Mouse (Mus musculus) retina, postnatal 1 day (tissue): ENCODE measurements around the gene Sidt2.
A peak's percentile ranks its signal among the peaks of the same experiment; 100 is the strongest.

Experiments
- DNase-seq: peaks from one replicate; pipeline ENCODE4 v3.0.0-alpha.2; 2012

The Sidt2 gene

DNA sequence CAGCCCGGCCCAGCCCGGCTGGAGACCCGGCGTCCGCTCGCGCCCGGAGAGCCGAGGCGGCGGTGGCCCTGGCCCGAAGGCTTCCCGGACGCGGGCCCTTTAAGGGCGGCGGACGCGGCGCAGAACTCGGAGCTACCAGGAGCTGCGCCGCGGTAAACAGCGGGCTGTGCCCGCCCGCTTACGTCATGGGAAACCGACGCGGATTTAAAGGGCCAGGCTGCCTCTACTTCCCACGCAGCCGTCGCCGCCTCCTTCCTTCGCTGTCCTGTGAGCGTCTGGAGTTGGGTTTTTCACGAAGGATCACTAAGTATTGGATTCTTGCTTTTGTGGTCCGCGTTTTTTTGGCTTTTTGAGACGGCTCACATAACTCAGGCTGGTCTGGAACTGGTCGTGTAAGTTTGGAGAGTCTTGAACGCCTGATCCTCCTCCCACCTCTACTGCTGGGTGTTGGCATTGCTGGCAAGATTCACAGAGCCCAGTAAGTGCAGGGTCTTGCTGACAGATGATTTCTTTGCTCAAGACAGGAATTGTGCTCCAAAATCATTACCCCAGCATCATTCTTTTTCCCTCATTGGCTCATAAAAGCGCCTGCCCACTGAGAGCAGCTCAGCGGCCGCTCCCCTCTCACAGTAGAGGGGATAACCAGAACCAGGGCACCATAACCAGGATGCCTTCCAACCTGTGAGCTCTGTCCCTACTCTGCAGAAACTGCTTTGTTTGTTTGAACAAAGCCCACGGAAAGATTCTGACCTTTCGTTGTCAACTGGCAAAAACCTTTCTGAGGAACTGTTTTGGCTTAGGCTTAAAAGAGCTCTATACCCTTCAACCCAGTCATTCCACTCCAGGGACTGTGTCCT is at the start of gene Sidt2:
Gene Sidt2 (minus strand): TSS at position 152 of the 857 bp plus-strand sequence.
- DNase-seq, result peak; percentile 92

DNA sequence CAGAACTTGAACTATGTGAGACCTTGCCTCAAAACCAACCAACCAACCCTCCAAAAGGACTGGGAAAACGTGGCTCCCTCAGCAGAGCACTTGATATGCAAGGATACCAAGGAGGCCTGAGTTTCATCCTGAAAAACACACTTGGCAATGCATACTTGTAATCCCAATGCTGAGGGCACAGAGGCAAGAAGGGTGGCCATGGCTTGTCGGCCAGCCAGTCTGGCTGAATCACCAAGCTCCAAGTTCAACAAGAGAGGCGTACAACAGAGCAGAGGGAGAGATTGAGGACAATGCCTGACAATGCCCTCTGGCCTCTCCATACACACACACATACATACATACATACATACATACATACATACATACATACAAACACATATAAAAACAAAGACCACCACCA is 49.5 kb upstream of the Sidt2 start:
- no peak for DNase-seq

DNA sequence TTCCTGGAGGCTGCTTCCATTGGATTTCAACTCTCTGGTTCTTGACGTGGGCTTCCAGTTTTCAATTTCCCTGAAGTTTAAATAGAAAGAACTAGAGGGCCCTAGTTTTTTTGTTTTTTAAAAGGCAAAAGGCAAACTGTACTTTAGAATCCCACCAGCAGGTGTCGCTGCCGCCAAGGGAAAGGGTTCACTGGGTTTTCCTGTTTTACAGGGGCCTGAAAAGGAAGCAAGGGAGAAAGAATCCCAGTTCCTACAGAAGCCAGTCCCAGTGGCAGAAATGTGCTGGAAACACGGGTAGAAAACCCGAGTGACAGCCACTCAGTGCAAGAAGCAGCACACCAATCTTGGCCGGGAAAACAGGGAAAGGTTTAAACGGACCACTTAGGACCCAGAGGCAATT is 48.7 kb upstream of the Sidt2 start:
- peak; percentile 79 for DNase-seq

DNA sequence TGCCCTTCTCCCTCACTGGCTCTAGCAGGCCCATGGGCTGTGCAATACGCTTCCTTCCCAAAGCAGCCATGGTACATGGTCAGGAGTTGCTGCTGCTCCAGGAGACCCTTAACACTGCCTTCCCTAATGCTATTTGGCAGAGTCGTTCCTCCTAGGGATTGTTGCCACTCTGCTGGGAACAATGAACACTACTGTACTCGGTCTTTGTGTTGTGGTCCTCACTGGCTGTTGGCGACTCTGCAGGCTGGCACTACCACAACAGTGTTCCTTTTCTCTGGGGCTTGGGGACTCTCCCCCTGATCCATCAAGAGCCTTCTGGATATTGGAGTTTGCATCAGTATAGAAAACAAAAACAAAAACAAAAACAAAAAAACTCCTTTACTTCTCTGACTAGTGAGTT is 44.0 kb upstream of the Sidt2 start:
- DNase-seq, result peak; percentile 56

DNA sequence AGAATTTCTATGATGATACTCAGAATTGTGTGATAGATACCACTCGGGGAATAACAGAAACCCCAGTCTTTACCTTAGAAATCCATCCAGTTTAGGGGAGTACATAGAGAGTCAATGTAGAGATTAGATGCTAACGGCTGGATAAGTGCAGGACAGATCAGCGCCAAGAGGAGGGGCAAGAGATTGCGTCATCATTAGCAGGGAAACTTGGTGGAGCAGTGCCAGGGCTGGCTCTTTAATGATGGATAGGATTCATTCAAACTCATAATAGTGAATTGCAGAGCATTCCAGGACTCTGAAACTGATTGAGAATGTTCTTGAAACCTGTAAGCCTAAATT is 30.1 kb upstream of the Sidt2 start:
- peak; percentile 72 for DNase-seq

DNA sequence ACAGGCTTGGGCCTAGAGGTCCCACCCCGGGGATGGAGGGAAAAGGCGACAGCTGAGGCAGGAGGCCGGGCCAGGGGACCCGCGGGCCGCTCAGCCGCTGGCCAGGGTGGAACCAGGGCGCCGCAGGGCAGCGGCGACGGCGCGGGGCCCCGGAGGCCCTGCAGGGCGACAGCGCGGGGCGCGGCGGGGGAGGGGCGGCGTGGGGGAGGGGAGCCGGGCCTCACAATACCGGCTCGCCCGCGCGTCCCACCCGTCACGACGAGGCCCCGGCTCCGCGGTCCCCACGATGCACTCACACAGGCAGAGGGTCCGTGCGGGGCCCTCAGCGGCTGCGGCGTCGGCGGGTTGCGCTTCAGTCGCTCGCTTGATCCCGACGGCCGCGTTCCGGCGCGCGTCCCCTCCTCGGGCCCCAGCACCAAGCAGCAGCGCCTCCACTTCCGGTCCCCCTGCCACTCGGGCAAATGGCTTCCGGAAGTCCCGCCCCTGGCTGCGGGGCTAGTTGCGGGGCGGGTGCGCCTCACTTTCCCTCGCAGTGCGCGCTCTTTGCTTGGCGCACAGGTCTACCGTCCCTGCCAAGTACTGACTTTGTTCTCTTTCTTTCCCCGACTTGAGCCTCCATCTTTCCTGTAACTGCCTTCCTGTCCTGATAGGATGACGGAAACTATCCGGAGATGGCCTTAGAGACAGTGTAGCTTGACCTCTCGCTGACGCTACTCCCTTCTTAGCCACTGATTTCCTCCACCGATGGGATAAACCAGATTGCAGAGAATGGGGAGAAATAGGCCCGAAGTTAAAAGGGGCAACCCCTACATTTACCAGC is 29.6 kb upstream of the Sidt2 start:
- peak; percentile 94 for DNase-seq

DNA sequence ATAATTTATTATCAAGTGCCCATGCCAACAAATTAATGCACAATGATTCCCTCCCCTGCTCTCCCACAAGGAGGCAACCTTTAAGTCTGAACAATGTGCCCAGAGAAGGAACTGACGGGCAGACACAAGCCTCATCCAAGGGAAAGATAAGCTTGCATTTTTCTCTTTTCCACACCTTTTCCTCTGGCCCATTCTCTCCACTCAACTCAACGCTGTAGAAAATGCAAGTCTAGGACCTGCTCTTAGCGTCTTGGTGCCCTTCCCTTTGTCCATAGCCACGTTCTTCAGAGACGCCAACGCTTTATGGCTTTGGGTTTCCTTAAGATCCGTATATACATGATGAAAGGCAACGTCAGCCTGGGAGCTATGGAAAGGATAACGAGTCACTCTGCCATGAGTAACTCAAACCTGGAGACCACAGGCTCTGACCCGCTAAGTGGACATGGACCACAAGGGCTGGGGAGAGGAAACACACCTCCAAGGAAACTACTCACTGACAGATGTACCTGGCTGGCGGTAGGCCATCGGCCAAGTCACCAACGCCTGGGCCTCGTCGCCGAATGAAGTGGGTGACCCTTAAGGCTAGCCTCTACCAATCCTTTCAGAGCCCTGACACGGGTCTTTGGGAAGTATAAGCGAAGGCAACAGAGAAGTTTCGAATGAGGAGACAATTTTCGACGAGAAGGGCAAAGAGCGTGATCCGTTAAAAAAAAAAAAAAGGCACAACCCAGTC is 28.8 kb upstream of the Sidt2 start:
- DNase-seq, result peak; percentile 37

DNA sequence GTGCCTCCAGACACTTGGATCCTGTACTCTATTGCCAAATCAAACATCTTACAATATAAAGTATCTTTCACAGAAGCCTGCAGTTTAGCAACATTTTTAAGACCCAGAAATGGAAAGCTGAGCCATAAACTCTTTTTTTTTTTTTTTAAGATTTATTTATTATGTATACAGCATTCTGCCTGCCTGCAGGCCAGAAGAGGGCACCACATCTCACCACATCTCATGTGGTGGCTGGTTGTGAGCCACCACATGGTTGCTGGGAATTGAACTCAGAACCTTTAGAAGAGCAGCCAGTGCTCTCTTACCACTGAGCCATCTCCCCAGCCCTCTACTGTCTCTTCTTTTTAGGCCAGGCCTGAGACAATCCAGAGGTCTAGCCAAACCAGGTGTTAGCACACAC is 26.3 kb upstream of the Sidt2 start:
- no peak for DNase-seq

DNA sequence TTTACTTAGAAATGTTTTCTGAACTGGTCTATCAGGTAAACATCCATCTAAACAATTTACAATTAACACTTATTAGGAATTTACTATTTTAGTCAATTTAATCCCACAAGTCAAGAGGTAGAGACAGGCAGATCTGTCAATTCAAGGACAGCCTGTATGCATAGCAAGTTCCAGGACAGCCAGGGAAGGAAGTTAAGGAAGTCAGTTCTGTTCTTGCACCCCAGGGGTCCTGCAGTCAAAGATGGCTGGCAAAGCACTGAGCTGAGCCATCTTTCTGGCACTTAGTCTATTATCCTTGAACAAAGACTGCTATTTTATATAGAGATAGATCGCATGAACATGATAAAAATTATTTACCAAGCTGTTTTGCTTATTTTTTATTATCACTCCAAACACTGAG is 25.6 kb upstream of the Sidt2 start:
- DNase-seq, result no peak

DNA sequence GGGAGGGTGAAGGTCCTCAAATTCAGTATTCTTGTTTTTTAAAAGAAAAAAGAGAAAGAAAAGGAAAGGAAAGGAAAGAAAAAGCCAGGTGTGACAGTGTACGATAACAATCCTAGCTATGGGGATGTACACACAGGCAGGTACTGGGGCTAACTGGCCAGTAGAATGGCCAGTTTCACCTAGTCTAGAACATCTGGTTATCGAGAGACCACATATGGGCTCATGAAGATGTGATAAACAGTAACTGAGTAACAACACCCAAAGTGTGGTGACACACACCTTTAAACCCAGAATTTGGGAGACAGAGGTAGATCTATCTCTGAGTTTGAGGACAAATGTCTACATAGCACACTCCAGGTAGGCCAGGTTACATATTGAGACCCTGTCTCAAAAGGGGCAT is 24.7 kb upstream of the Sidt2 start:
- DNase-seq, result no peak

DNA sequence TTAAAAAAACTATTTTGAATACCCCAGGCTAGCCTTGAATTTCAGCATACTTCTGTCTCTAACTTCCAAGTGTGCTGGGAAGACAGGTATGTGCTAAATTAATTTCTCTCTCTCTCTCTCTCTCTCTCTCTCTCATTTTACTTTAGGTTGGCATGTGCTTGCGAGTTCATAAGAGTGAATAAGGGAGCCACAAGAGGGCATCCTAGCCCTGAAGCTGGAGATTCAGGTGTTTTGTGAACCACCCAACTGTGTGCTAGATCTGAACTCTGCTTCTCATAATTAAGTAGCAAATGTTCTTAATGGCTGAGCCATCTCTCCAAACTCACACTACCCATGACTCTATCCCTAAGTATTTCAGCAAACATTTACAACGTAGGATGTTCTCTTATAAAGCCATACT is 21.8 kb upstream of the Sidt2 start:
- DNase-seq, result no peak

DNA sequence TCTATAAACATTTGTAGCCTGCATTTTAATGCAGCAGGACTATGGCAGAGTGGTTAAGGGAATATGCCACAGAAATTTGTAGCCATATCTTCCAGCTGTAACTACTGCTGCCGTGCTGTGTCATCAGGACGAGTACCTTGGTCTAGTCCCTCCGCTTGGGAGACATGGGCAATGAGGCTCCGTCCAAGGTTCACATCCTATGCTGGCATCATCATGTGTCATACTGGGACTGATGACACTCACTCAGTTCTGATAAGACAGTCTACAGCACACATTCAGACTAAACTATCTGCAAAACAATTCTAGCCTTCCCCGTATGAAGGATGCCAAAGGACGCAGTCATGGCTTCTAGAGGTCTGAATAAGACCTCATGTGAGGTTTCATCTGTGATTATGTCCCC is 8.5 kb upstream of the Sidt2 start:
- DNase-seq, result no peak

DNA sequence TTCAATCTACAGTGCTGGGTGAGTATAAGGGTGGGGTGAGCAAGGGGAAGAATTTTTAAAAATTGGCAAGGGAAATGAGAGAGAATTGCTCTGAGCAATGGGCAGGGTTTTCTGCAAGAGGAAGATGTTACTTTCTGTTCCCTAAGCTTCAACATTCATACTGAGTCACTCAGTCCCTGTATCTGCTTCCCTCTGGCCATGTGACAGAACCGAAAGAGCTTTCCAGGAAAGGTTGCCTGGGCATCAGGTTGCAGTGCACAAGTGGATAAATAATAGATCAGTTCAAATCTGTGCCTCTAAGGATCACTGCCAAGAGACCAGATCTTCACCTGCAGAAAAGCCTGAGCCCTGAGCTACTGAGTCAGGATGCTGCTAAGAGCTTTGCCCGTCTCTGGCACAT is 6.8 kb upstream of the Sidt2 start:
- no peak for DNase-seq

DNA sequence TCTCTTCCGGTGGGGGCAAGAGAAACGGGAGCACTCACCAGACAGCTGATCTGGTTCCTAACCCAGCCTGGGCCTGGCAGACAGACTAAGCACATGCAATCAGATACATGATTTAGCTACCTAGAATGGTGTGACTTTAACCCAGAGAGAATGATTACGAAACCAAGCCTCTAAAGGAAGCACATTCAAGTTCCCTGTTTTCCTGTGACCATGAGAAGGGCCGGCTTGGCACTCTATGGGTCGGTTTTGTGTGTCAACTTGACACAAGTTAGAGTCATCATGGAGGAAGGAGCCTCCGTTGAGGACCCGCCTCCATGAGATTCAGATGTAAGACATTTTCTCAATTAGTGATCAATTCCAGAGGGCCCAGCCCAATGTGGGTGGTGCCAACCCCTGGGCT is 4.6 kb upstream of the Sidt2 start:
- DNase-seq, result no peak

DNA sequence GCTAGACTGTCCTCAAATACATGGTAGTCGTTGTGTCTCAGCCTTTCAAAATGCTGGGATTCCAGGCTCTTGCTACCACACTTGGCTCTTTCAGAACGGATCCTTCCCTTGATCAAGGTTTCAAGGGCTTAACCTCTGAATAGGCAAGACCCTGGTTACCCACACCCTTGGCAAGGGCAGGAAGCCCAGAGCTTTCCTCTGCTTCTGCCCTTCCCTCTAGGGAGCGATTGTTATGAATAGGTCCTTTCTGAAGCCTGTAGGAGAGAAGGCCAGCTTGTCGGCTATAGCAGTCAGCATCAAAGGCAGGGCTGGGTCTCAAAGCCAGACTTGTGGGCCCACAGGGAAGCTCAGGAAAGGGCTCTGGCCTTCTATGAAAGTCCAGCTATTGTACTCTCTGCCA is 3.8 kb upstream of the Sidt2 start:
- no peak for DNase-seq

DNA sequence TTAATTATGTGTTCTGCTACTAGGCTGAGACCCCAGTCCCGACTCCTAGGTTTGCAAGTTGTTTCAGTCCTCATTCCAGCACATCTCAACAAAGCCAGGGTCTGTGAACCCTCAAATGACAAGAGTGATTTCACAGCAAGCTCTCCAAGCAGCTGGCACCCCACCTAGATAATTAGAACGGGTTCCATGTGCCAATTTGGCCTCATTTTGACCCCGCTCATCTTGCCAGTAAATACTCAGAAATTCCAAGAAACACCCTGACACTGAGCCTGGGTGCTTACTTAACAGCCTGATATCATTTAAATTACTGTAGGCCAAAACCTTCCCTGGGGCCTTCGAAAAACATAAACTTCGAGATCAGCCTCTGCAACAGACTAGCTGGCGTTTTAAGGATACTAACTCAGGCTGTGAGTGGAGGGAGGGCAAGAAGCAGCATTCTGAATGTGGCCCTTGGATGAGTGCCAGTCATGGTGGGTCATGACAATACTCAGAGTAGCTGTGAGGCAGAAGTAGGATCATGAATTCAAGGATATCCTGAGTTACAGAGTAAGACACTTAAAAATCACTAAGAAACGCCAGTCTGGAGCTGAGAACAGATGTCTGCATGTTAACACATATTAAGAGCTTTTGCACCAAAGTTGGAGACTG is 3.1 kb upstream of the Sidt2 start:
- peak; percentile 16 for DNase-seq

DNA sequence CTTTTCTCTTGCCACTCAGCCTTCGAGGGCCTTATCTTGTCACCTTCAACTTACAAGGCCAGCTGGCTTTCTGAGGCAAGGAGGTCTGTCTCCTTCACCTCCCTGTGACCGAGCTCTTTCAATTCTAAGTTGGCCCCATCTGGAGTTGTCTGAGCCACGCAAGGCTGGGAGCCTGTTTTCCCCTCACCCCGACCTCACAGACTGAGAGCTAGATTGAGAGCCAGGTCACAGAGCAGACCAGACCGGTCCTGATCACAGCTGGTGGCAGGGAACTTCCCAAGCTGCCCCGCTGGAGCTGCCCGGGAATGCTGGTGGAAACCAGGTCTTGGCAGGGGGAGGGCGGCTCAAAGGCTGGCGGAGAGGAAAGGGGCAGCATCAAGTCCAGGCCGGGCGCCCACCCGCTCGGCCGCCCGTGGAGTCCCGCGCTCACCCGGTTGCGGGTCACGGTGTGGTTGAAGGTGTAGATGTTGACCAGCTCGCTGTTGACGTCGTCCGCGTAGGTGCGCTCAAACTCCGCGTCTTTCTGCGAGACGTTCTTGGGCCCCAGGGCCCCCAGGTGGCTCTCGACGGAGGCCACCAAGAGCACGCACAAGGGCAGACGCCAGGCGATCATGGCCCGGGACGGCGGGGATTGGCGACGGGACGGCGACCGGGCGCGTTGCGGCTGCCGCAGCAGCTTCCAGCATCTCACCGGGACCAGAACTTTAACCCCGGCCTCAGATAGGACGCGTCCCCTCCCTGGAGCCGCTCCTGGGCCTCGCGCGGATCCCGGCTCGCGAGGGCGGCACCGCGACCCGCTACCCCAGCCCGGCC is 558 bp downstream of the Sidt2 start:
- DNase-seq, result peak; percentile 71

DNA sequence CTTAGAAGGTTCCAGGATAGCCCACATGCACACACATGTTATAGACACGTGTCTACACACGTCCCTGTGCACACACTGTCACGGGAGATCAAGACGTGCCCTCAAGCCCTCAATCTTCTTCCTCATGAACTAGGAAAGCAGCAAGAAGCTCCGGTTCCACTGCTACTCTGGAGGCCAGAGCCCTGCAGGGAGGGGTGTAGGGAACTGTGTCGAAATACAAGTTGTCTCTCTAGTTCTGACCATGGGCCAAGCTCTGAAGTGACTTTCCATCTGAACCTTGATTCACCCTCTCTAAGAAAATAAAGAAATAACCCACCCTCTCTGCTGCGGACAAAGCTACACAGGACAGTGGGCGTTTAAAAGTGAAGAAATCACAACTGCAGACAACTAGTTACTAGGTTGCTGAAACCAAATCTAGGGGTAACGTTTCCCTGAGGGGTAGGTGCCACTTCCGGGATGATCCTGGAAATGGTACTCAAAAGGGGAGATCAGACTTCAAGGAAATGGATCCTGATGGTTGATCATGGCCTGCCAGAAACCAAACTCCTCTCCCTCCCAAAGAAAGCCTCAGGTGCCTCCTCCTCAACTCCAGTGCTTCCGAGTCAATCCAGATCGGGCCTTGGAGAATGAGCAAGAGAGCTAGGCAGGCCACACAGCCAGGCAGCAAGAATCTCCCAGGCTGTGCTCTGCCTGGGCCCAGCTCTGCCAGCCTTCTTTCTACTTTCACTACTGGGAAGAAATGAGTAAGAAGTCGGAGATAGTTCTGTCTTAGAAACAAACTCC is 1.4 kb downstream of the Sidt2 start:
- DNase-seq, result no peak

DNA sequence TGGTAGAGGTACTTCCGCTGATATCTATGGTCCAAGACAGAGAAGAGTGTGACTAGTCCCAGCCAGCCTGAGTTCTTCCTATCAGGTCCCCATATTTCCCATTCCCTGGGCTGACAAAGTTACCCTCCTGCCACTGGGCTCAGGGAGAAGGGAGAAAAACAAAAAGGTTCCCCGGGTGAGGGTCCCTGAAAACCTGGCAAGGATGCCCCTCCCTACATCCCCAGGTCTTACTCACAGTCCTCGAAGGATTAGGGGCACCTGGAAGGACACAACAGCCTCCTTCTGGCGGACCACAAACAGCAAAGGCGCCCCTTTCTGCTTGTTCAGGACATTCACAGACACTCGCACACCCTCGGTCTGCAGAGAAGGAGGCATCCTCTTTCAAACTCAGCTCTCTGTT is 2.2 kb downstream of the Sidt2 start:
- DNase-seq, result no peak

DNA sequence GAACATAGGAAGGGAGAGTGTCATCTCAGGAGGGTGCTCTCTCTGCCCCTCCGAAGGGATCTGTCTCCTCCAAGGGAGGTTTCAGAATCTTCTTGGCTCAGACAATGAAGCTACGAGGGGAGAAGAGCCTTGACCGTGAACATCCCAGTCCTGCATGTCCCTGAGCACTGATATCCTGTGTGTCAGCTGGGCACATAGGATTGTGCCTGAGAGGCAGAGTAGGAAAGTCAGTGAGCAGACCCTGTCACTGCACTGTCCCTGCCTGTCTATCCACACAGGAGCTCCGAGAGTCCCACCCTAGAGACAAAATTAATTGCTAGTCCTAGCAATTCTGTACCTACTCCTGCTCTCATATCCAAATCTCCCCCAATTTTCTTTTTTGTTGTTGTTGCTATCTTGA is 3.0 kb downstream of the Sidt2 start:
- DNase-seq, result no peak

DNA sequence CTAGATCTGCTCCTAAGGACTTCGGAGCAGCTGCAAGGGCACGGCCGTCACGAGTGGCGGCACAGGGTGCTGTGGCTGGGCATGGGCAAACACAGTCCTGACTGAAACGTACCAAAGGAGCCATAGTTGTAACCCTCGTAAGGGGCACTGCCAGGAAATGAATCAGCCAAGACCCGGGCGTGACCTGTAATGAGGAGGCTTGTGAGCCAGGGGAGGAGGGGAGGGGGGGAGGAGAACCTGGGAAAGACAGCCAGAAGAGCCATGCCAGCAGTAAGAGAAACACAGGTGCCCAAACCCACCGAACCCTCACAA is 8.2 kb downstream of the Sidt2 start:
- DNase-seq, result no peak
